Mouse (Mus musculus) E14TG2a.4 (cell line): ENCODE results near the gene Hs6st1.

Source experiments
- H3K27me3 ChIP-seq: 2 replicates; pipeline ENCODE4 v1.6.1; 2014; ENCODE audit warnings: low read length, control low read depth; ENCODE audit not compliant: insufficient read depth
- H3K36me3 ChIP-seq: 2 replicates; pipeline ENCODE4 v1.6.1; 2014; ENCODE audit warnings: low read length, control low read depth; ENCODE audit not compliant: insufficient read depth
- H3K4me1 ChIP-seq: replicated peaks from 2 replicates; pipeline ENCODE4 v1.6.1; 2014; ENCODE audit warnings: low read depth, low read length, control low read depth
- H3K4me3 ChIP-seq: replicated peaks from 2 replicates; pipeline ENCODE4 v1.5.1; 2014; ENCODE audit warnings: mild to moderate bottlenecking, low read length
- H3K9me3 ChIP-seq: 2 replicates; pipeline ENCODE4 v1.6.1; 2014; ENCODE audit warnings: low read length, control low read depth
- CTCF ChIP-seq: conservative IDR thresholded peaks from 2 replicates; pipeline ENCODE4 v1.5.1; 2014; ENCODE audit warnings: low read length
- NANOG ChIP-seq: IDR thresholded peaks from 2 replicates; pipeline ENCODE4 v1.6.1; 2014; ENCODE audit warnings: borderline replicate concordance, low read length, mixed read lengths
- POU5F1 ChIP-seq: IDR thresholded peaks from 2 replicates; pipeline ENCODE4 v1.6.1; 2014; ENCODE audit warnings: low read length, borderline replicate concordance

Hs6st1 gene

GRCm38 (mm10) chr1:36118958-36119357 is 50.8 kb downstream of the Hs6st1 start:
- Histone ChIP-seq H3K27me3 (peaks cover 42% of the 10 kb centered on the region), H3K9me3 (no peaks in the 10 kb centered on the region), H3K4me1 (peaks cover 7% of the 10 kb centered on the region), H3K4me3 (no peak overlapping the region), H3K36me3 (no peaks in the 10 kb centered on the region)
- TF ChIP-seq POU5F1 (no peak), CTCF (no peak), NANOG (no peak)

DNA sequence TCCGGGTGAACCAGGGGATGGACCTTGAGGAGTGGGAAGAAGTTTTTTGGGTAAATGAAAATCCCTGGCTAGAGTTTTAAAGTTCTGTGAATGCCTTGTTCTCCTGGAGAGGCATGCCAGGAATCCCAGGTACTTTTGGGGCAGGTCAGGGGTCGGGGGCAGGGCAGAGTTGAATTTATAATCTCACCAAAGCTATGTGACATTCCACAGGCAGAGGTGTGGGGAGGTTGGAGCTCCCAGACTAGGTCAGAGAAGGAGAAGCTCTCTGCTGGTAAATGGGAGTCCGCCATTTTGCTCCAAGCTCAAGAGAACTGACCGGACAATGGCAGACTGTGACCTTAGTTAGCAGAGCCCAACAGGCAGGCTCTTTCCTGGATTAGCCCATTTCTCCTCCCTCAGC is 51.2 kb downstream of the Hs6st1 start:
- peaks cover under 1% of the 10 kb centered on the region; the same call in 1 of the 2 replicates for H3K9me3 ChIP-seq
- peaks cover 7% of the 10 kb centered on the region for H3K4me1 ChIP-seq
- no peak overlapping the region for H3K4me3 ChIP-seq
- TF ChIP-seq POU5F1 = no peak
- no peak for TF ChIP-seq CTCF
- TF ChIP-seq NANOG = no peak
- H3K36me3 ChIP-seq = no peaks in the 10 kb centered on the region
- H3K27me3 ChIP-seq = peaks cover 42% of the 10 kb centered on the region

- TF ChIP-seq NANOG = no peak
- no peak for TF ChIP-seq CTCF
- TF ChIP-seq POU5F1 = no peak
- Histone ChIP-seq H3K4me1 (peaks cover 7% of the 10 kb centered on the region), H3K4me3 (no peak overlapping the region)
Observed at GRCm38 (mm10) chr1:36121172-36121571, 53.0 kb downstream of the Hs6st1 start.

DNA sequence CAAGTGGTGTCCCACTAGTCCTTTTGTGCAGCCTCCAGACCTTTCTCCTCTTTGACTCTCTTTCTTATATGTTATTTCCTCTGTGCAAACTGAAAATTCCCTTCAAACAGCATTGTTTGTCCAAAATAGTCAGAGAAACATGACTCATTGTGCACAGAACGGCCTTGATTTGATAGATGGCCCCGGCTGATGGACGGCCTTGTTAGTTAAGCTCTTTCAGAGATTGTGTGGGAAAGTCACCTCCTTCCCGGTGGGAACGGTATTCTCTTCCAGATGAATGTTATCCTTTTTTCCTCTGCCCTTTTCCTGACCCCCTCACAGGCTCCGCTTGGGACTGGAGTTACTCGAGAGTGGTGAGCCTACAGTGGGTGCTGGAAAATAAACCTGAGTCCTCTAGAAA is 56.9 kb downstream of the Hs6st1 start:
- no peak overlapping the region for H3K4me3 ChIP-seq
- peaks cover 27% of the 10 kb centered on the region for H3K27me3 ChIP-seq
- peaks cover 7% of the 10 kb centered on the region for H3K4me1 ChIP-seq
- TF ChIP-seq CTCF (no peak), POU5F1 (no peak), NANOG (no peak)
- H3K36me3 ChIP-seq = no peaks in the 10 kb centered on the region
- H3K9me3 ChIP-seq = peaks cover 11% of the 10 kb centered on the region

More at GRCm38 (mm10) chr1:36121172-36121571, 53.0 kb downstream of the Hs6st1 start:
- Histone ChIP-seq H3K9me3 (peaks cover 7% of the 10 kb centered on the region), H3K36me3 (no peaks in the 10 kb centered on the region), H3K27me3 (peaks cover 39% of the 10 kb centered on the region)

GRCm38 (mm10) chr1:36129126-36129525 is 60.9 kb downstream of the Hs6st1 start:
- no peak for TF ChIP-seq POU5F1
- no peak for TF ChIP-seq NANOG
- TF ChIP-seq CTCF = no peak
- H3K27me3 ChIP-seq = peaks cover 15% of the 10 kb centered on the region
- peaks cover 15% of the 10 kb centered on the region for H3K4me1 ChIP-seq
- H3K36me3 ChIP-seq = no peaks in the 10 kb centered on the region
- H3K9me3 ChIP-seq = peaks cover 14% of the 10 kb centered on the region
- no peak overlapping the region for H3K4me3 ChIP-seq

DNA sequence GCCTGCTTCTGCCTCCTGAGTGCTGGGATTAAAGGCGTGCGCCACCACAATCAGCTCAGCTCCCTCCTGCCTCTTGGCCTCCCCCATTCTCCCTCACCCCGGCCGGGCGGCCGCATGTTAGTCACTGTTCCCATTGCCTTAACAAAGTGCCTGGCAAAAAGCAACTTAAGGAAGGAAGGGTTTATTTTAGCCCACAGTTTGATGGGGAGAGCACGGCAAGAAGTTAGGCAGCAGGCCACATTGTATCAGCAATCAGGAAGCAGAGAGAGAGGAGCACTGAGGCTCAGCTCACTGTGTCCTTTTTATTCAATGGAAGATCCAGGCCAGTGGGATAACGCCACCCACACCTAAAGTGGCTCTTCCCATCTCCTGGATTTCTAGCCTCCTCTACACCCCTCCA is 61.7 kb downstream of the Hs6st1 start:
- Histone ChIP-seq H3K9me3 (peaks cover 9% of the 10 kb centered on the region; the same call in 1 of the 2 replicates), H3K4me3 (no peak overlapping the region), H3K27me3 (peaks cover 9% of the 10 kb centered on the region), H3K36me3 (no peaks in the 10 kb centered on the region), H3K4me1 (peaks cover 15% of the 10 kb centered on the region)
- TF ChIP-seq POU5F1 (no peak), CTCF (no peak), NANOG (no peak)

DNA sequence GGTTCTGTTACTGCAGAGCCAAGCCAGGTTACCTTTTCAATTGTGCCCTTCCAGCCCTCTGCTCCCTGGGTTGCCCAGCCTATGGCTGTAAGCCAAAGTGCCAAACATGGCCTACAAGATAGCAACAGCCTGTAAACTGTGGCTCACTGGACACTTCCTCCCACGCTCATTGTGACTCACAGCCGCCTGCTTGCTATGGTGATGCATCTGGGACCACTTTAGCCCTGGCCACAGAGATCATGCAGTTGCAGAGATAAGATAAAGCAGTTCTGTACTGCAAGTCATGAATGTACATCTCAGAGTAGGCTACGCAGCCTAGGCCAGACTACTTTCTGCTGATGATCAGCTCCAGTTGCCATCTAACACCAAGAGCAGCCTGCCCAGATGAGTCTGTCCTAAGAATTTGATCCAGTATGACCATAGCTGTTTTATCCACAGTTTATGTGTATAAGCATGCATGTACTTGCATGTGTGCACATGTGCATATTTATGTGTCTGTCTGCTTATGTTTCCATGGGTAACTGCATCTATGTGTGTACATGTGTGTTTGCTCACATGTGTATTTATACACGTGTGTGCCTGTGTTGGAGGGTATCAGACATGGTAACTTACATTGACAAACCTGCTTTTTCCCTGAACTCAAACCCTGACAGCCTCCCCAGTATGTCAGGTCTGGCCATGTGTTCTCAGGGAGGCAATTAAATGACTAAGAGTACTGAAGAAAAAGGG is 62.3 kb downstream of the Hs6st1 start:
- peaks cover 15% of the 10 kb centered on the region for H3K4me1 ChIP-seq
- H3K9me3 ChIP-seq = peaks cover 7% of the 10 kb centered on the region; the same call in 1 of the 2 replicates
- no peak overlapping the region for H3K4me3 ChIP-seq

GRCm38 (mm10) chr1:36131154-36131553 is 63.0 kb downstream of the Hs6st1 start:
- Histone ChIP-seq H3K4me3 (no peak overlapping the region), H3K36me3 (no peaks in the 10 kb centered on the region), H3K9me3 (peaks cover 7% of the 10 kb centered on the region; the same call in 1 of the 2 replicates), H3K27me3 (0 out of 2 replicates have a peak, but pooled peaks cover 3% of the 10 kb centered on the region), H3K4me1 (peaks cover 15% of the 10 kb centered on the region)
- no peak for TF ChIP-seq CTCF
- TF ChIP-seq NANOG = no peak
- TF ChIP-seq POU5F1 = no peak

More for the DNA sequence above, 62.3 kb downstream of the Hs6st1 start:
- no peaks in the 10 kb centered on the region for H3K36me3 ChIP-seq
- TF ChIP-seq POU5F1 = no peak
- no peak for TF ChIP-seq CTCF
- TF ChIP-seq NANOG = no peak
- 0 out of 2 replicates have a peak, but pooled peaks cover 3% of the 10 kb centered on the region for H3K27me3 ChIP-seq

DNA sequence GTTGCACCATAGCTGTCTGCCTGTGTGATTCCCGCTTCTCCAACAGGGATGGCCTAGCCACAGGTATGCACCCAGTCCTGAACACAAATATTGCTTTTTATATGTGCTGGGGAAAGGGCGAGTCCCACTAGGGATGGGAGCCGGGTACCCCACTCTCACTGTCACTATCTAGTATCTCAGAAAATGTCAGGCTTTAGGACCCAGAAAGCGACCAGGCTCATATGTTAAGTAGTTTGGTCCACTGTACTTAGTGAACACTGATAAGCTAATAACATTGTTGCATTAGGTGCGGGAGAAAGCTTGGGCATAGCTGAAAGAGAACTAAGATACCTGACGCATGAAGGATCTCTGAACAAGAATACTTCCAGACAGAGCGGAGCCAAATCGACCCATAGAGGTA is 63.6 kb downstream of the Hs6st1 start:
- H3K4me3 ChIP-seq = no peak overlapping the region
- H3K9me3 ChIP-seq = peaks cover 7% of the 10 kb centered on the region; the same call in 1 of the 2 replicates
- 0 out of 2 replicates have a peak, but pooled peaks cover 3% of the 10 kb centered on the region for H3K27me3 ChIP-seq
- no peaks in the 10 kb centered on the region for H3K36me3 ChIP-seq
- H3K4me1 ChIP-seq = peaks cover 15% of the 10 kb centered on the region
- TF ChIP-seq CTCF (no peak), NANOG (no peak), POU5F1 (no peak)
